Mouse (Mus musculus): ENCODE measurements at regions not wholly inside any gene's neighbourhood (a gene's known extent, or its start where the extent isn't known, plus 50 kb on each side); places are given as distances from the start of the nearest gene placed in this dataset.

DNA sequence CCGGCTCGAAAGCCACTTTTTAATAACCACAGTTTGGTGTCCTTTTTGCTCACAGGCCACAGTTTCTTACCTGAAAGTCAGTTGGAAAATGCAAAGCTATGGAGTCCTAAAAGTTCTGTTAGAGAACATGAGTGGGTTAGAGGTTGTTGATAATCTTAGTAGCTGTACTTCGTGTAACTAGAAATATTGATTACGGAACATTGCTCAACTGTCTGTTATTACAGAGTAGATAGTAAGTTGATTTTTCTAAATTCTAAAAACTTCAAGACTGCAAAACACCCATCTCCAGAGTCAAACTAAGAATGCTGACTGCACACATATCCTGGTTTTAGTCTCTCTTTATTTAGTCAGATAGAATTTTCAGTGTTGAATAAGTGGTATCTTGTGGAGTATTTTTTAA is 111.0 kb downstream of the Slc38a4 start:
- in situ Hi-C loops (cut with MboI; ENCODE audit: unreplicated experiment in 2 of 2), result loop anchor here (5.0 to 10.0 kb wide), 4 partner anchors 262 to 422 kb away; no protein-coding TSS in a partner anchor

DNA sequence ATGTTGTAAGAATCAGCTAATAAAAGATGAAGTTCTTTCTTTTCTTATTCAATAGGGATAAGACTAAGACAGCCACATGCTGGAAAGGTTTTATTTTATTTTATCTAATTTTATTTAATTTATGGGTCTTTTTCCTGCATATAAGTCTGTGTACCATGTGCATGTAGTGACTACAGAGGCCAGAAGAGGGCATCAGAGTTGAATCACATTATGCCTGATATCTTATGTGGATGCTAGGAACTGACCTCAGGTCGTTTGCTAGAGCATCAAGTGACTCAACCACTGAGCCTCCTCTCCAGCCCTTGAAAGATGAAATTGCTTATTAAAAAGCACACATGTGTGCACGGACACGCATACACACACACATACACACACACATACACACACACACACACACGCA is 113.1 kb downstream of the Slc38a4 start:
- in situ Hi-C loops (cut with MboI; ENCODE audit: unreplicated experiment in 2 of 2), result loop anchor here (5.0 to 10.0 kb wide), 2 partner anchors 268 to 395 kb away; no protein-coding TSS in a partner anchor

DNA sequence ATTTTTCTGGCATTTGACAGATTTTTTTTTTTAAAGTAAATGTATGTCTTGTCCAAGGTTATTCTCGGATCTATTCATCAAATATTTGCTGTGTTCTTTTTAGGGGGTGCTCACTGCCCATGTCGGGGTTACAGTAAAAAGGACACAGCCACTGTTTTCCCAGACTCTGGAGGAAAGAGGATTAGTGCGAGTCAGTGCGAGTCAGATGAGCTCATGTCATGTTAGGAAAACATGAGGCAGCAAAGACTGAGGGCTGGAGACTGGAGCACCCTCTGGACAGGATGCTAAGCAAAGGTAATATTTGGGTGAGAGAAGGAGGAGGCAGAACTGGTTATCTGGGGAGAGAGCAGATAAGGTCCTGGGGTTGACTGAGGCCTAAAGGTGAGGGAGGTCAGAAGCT is 117.3 kb downstream of the Slc38a4 start:
- in situ Hi-C loops (cut with MboI; ENCODE audit: unreplicated experiment in 2 of 2), result no loop called here

DNA sequence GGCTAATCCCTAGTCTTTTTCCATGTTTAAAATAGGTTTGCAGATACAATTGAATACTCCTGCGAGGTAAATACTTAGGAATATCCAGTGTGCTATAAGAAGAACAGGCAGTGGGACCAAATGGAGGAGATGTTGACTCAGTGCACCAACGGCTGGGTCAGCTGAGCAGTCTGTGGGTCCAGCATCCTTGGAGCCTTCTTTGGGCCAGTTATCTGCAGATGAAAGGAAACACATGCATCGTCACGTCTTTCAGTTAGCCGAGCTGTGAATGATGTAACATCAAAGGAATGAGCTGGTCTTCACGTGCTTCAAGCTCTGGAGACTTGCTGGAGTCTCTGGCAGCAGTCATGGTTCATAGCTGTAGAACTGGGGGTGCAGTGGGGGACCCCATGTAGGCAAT is 118.1 kb downstream of the Slc38a4 start:
- in situ Hi-C loops (cut with MboI; ENCODE audit: unreplicated experiment in 2 of 2), result no loop called here

DNA sequence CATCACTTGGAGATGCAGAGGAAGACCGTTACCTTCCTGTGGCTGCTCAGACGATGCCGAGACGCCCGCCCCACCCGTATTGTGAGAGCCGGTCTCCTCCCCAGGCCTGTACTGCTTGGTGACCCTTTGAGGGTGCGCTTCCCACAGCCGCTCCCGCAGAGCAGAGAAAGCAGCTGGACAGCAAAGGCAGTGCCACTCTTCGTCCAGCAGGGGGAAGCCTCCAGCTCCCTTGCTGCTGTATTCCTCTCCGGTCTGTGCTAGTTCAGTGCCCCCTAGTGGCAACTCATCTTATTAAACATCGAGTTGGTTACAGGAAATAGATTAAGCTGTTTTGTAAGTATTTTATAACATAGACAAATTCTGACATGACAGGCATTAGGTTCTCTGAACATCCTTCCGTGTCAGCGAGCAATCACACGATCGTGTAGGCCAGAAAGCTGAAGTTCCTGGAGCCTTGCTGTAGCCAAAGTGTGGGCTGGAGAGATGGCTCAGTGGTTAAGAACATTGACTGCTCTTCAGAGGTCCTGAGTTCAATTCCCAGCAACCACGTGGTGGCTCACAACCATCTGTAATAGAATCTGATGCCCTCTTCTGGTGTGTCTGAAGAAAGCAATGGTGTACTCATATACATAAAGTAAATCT is 118.9 kb downstream of the Slc38a4 start:
- in situ Hi-C loops (cut with MboI; ENCODE audit: unreplicated experiment in 2 of 2), result no loop called here

DNA sequence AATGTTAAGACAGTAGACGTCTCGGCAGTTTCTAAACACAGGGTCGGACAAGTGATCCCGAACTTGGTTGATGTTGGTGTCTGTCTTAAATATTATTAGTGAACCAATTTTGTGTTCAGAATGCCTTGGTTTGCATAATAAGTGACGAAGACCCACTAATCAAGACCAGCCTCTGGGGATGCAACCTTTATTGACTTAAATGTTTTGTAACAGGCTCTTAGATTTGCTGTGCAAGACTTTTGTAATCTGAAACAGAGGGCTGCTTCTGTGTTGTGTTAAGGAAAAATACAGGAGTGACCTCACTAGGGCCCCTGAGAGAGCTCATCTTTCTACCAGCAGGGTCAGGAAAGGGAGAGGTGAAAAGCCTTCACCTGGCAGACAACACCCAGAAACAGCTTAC is 119.5 kb downstream of the Slc38a4 start:
- in situ Hi-C loops (cut with MboI; ENCODE audit: unreplicated experiment in 2 of 2), result no loop called here

DNA sequence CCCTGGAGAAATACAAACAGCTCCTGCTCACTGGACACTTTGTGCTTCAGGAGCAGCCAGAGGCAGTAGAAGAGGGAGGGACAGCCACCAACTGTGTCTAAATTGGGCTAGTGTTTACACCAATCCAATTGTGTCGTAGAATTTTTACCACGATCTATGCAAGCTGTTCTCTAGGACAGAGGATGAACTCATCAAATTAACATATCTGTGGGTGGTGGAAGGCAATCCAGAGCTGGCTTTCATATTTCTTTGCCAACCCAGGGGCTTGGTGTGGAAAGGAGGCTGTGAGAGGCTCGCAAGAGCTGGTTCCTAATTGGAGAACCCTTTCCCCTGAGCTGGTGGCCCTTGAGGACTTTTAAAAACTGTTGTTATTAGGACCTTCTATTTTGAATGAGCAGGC is 122.3 kb downstream of the Slc38a4 start:
- in situ Hi-C loops (cut with MboI; ENCODE audit: unreplicated experiment in 2 of 2), result no loop called here

DNA sequence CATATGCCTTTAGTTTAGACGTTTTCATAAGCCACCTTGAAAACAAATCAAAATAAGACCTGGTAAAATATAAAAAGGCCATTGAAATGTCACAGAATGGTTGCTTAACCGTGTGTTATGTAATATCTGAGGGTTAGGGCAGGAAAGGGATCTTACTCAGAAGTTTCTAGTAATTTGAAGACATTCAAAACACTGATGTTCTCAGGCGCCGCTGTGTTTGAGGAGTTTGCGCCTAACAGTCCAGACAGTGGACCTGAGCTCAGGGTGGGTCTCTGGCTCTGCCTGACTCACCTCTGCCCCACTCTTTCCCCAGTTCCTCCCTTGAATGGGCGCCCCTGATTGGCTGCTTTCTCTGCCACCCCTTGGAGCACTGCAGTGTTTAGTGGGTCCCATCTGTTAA is 125.2 kb downstream of the Slc38a4 start:
- in situ Hi-C loops (cut with MboI; ENCODE audit: unreplicated experiment in 2 of 2), result no loop called here

DNA sequence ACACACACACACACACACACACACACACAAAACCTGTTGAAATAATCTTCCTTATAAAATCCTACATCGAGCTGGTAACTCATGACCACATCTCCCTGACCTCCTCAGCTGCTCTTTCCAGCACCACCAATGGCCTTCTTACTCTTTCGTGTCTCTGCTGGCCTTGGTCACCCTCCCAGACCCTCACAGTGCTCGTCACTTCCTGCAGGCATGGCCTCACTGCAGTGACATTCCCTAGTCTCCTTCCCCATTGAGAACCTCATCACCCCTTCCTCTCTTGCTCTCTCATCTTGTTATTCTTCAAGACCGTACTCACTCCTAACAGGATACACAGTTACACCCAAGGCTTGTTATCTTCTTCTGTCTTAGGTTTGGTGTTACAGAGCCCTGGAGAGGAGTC is 126.0 kb downstream of the Slc38a4 start:
- in situ Hi-C loops (cut with MboI; ENCODE audit: unreplicated experiment in 2 of 2), result no loop called here

DNA sequence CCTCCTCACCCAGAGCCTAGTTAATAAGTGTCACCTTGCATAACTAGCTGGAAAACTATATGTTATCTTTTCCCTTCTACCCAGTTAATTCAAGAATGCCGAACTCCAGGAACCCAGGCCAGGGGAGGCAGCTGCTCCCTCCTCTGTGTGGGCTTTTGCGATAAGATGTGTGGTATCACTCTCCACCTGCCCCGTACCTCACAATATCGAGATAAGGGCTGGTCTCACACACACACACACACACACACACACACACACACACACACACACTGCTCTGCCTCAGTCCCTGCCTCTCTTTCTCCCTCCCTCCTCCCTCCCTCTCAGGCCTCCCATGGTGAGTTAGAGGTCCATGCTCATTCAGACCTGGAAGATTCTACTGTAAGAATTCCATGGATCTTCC is 127.1 kb downstream of the Slc38a4 start:
- in situ Hi-C loops (cut with MboI; ENCODE audit: unreplicated experiment in 2 of 2), result no loop called here

DNA sequence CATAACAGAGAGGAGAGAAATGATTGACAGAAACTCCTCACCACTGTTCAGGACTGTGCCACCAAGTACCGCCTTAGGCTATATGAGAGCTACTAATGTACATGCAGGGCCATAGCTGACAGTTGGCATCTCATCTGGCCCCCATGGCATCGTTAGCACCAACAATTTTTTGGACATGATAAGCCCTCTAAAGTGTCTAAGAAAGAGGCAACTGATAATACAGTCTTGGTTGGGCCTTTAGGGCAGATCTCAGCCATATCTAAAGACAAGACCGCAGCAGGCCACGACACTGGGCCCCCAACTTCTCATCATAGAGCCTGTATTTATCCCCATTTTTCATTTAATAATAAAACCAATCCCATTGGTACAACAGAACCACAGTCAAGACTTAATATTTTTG is 128.1 kb downstream of the Slc38a4 start:
- in situ Hi-C loops (cut with MboI; ENCODE audit: unreplicated experiment in 2 of 2), result no loop called here

DNA sequence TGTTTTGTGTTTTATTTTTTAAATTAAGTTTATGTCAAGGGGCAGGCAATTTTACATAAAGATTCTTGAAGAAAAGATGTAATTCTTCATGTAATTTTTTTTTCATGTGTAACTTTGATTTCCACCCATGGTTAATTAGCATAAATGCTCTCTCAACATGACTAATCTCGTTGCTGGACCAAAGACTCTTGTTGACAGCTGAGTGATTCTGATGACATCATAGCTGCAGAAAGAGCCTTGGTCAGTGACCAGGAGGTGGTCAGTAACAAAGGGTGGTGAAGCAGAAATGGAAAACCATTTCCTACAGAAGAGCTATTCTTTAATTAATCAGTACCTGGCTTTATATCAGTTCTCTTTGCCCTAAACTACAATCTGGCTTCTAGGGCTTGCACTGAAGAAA is 129.1 kb downstream of the Slc38a4 start:
- in situ Hi-C loops (cut with MboI; ENCODE audit: unreplicated experiment in 2 of 2), result no loop called here

DNA sequence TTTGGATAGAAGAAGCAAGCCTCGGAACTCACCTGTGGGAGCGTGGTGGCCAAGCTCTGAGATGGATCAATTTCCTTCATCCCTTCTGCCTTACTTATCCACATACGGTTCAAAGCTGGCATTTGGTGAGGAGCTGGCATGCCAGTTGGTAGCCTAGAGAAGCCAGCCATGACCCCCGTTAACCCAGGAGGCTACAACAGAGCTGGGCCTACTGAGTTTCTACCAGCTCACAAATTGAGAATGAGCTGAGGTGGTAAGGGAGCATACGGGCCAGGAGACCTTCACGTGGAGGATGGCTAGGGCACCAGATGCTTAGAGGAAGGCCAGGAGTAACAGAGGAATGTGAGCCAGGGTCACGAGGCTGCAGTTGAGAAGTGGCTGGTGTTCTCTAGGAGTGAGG is 139.2 kb downstream of the Slc38a4 start:
- in situ Hi-C loops (cut with MboI; ENCODE audit: unreplicated experiment in 2 of 2), result no loop called here

DNA sequence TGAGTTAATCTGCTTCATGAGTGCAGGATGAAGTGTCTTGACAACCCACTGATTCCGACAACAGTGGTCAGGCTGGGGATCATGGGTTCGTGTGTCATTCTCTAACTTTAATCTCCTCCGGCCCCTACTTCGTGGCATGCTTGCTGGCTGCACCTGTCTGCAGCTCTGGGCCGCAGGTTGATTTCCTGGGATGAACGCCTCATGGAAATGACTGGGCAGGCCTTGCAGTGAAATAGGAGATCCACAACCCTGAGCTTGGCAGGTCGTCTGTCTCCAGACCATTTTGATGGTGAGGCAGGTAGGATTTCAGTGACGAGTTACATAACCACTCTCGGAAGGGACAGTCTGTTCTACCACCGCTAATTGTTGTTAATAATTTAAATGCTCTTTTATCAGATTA is 140.2 kb downstream of the Slc38a4 start:
- in situ Hi-C loops (cut with MboI; ENCODE audit: unreplicated experiment in 2 of 2), result no loop called here

DNA sequence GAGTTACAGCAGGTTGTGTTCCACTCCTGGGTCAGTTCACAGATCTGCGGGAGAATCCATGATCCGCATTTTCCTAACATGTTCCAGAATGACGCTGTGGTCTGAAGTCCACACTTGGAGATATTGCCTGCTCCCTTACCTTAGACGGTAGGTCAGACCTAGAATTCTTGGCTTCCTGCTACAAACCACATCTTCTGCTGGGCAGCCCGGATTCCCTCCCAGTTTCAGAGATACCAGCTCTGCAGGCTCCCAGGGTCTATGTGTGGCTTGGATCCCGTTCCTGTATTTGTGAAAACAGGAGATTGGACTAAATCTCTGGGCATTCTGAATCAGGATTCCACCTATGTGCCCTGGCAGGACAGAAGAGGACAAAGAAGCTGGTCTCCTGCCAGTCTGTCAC is 140.8 kb downstream of the Slc38a4 start:
- in situ Hi-C loops (cut with MboI; ENCODE audit: unreplicated experiment in 2 of 2), result no loop called here

DNA sequence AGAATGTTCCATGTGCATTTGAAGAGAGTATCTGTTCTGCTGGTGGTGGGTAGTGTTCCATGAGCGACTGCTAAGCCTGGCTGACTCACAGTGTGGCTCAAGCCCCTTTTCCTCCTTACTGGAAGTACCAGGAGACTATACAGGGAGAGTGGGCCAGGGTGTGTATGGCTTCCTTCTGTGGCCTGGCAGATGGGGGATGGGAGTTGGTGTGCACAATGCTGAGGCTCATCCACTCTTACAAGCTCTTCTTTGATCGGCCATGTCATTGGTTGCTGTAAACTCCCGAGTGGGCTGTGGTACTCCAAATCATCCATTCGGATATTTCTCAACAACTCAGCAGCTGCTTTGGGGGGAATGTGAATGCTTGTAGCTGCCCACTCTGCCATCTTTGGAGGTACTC is 150.2 kb downstream of the Slc38a4 start:
- in situ Hi-C loops (cut with MboI; ENCODE audit: unreplicated experiment in 2 of 2), result no loop called here

DNA sequence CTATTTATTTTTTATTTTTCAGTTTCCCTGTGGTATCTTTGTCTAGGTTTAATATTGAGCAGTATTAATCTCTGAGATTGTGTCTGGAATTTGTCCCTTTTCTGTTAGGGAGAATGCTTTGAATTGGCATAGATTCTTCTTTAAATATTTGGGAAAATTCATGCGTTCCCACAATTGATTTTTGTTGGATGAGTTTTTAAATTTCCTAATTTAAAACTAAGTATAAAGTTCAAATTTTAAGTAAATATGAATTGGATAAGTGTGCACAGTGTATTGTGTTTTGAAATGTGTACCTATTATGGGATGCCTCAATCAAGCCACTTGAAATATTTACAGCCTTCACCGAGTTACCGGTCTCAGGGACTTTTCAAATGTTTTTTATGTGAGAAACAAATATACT is 152.3 kb downstream of the Slc38a4 start:
- in situ Hi-C loops (cut with MboI; ENCODE audit: unreplicated experiment in 2 of 2), result no loop called here

DNA sequence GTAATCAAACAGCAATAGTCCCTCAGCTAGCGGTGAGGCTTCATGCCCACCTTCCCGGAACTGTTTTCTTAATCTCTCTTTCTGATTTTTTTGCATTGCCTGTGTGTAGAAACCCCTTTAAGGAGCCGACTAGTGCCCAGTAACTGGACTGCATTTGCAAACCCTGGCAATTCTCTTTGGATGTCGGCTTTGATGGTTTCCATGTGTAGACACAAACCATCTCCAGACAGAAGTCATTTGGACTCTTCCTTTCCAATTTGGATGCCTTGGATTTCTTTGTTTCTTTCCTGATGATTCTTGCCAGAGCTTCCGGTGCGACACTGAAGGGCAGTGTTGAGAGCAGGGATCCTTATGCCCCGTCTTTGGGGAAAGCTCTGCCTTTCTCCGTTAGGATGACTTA is 153.0 kb downstream of the Slc38a4 start:
- in situ Hi-C loops (cut with MboI; ENCODE audit: unreplicated experiment in 2 of 2), result no loop called here

DNA sequence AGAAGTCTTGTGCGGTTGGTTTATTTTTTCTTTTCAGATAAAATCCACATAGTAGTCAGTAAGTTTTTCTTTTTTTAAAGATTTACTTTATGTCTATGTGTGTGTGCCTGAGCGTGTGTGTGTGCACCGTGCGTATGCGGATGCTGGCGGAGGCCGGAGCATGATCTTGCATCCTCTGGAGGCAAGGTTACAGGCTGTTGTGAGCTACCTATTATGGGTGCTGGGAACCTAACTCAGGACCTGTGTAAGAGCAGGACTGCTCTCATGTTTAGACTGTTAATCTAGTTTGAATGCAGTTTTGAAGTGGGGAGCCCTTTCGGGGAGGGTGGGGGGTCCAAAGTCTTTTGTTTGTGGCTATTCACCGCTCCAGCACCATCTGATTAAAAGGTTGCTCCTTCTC is 154.1 kb downstream of the Slc38a4 start:
- in situ Hi-C loops (cut with MboI; ENCODE audit: unreplicated experiment in 2 of 2), result no loop called here

DNA sequence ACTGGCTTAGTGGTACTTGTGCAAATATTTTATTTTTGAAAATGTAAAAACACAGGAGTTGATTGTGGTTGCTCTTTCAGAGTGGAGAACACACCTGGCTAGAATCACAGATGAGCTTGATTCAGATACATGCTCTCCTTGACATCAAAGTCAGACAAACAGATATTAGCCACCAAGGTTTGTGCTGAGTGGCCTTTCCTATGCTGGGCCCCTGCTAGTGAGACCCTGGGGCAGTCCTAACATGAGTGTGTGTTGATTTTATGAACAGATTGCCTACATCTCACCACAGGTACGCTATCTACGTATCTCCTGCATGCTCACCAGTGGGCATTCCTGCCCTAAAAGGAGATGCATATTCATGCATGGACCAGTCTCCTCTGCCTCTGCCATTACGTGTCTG is 157.5 kb downstream of the Slc38a4 start:
- in situ Hi-C loops (cut with MboI; ENCODE audit: unreplicated experiment in 2 of 2), result no loop called here

DNA sequence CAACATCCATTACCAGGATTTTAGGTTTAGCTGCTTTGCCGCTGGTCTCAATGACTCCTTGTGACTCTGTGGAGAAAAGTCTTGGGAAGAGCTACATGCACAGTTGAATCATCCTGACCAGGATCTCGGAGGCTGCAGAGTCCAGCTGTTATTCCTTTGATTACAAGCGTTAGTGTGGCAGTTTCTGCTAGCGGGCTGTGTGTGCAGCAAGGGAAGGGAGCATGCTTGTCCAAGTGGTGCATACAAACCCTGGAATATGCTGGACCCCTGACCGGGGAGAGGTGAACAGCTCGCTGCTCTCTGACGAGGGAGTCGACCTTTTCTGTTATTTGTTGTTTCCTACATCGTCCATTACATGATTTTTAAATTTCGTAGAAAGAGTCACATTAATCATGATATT is 170.9 kb downstream of the Slc38a4 start:
- in situ Hi-C loops (cut with MboI; ENCODE audit: unreplicated experiment in 2 of 2), result no loop called here

DNA sequence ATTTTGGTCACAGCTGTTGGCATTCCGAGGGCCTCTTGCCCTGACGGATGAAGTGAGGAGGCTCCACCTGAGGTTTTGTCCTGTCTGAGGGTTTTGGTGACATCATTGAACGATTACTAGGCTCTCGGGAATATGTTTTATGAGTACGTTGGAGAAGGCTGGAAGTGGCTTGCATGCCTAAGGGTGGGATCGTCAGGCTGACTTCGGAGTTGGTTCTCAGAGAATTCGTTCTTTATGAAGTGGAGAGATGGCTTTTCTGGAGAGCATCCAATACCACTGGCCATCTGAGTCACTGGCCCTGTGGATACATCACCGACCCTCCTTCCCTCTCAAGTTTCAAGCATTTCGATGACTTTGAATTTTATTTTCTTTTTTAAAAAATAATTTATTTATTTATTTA is 172.0 kb downstream of the Slc38a4 start:
- in situ Hi-C loops (cut with MboI; ENCODE audit: unreplicated experiment in 2 of 2), result no loop called here

DNA sequence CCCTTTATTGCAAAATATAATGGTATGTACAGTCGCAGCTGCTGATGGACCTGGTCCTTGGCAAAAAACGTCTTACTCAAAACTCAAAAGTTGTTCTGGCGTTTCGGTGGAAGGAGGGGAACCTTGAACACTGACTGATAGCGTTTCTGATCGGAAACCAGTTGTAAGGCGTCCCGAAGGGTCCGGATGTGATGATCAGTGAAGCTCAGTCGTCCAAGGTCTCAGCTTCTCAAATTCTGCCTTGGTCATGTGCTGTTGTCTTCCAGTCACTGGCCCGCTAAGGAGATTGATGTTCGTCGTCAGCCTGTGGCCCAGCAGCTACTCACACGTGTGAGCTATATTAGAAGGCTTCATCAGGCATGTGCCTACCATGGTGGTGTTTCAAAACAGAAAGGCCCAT is 173.5 kb downstream of the Slc38a4 start:
- in situ Hi-C loops (cut with MboI; ENCODE audit: unreplicated experiment in 2 of 2), result no loop called here
